In genomic region chr1:70703934-70704333, GRCm38 (mm10) we compare ENCODE assay signal across 29 mouse cellular contexts. TPM values are rescaled to one million over a fixed set of nuclear protein-coding genes. Genes with fewer than 3 reads are reported as not detected.
DNase-seq lines count a peak whose midpoint lies in the region; ATAC-seq and TF ChIP-seq lines count a peak whose summit lies in the region.
"Had no signal": no experiment of that assay in that cellular context is flagged by ENCODE, and none has a peak within 500 bp of the region (broad histone marks: within the 10 kb centered on the region; RNA-seq: fewer than 3 reads in every experiment).

No protein-coding gene starts in this region.

- H3K36me3 ChIP-seq in heart, embryonic 15.5 days = no peaks in the 10 kb centered on the region
- H3K36me3 ChIP-seq: embryonic facial prominence, embryonic 12.5 days; embryonic facial prominence, embryonic 15.5 days; hindbrain, embryonic 12.5 days; hindbrain, embryonic 15.5 days had no signal

- no peak overlapping the region for H3K4me2 ChIP-seq in heart, embryonic 15.5 days
- H3K4me2 ChIP-seq: embryonic facial prominence, embryonic 12.5 days; embryonic facial prominence, embryonic 15.5 days; hindbrain, embryonic 12.5 days; hindbrain, embryonic 15.5 days had no signal

- intact Hi-C loops in heart, postnatal 14 days (cut with DNase I) = no loop called here
- intact Hi-C loops in heart, postnatal 25 days (cut with DNase I) = no loop called here
- intact Hi-C loops in gastrocnemius, adult 2 months (cut with DNase I) = no loop called here

- TF ChIP-seq CTCF in gastrocnemius, adult 2 months (IDR thresholded peaks at IDR 0.05) = no peak

- ATAC-seq in heart, embryonic 15.5 days (replicated peaks; ENCODE audit: insufficient number of reproducible peaks, insufficient read depth, low FRiP score, low read depth) = 0 out of 2 replicates have a peak, but pooled peaks have one; percentile 50
- ATAC-seq: CD4-positive, CD25-positive, alpha-beta regulatory T cell, adult 4 months; forebrain, embryonic 14.5 days; forebrain, postnatal 0 days; intestine, postnatal 0 days had no signal

- no peak overlapping the region for H3K4me3 ChIP-seq in heart, embryonic 15.5 days
- no peak overlapping the region for H3K4me3 ChIP-seq in gastrocnemius, adult 2 months
- H3K4me3 ChIP-seq: embryonic facial prominence, embryonic 12.5 days; embryonic facial prominence, embryonic 15.5 days; hindbrain, embryonic 12.5 days; hindbrain, embryonic 15.5 days had no signal

- 0 out of 2 replicates have a peak, but pooled peaks cover 2% of the 10 kb centered on the region for H3K4me1 ChIP-seq in heart, embryonic 15.5 days (replicated peaks)
- H3K4me1 ChIP-seq: embryonic facial prominence, embryonic 12.5 days; embryonic facial prominence, embryonic 15.5 days; hindbrain, embryonic 12.5 days; hindbrain, embryonic 15.5 days had no signal

- DNase-seq in heart, adult 8-10 months (ENCODE audit: low spot score) = peak; percentile 5
- no peak for DNase-seq in heart, postnatal 14 days
- no peak for DNase-seq in heart, postnatal 25 days (ENCODE audit: low spot score)
- DNase-seq in heart, postnatal 4 days = peak; percentile 8
- no peak for DNase-seq in gastrocnemius, adult 2 months
- DNase-seq: adrenal gland, adult 2 months; adrenal gland, postnatal 14 days; cerebellum, adult 11 months; cerebellum, adult 2 months; cerebellum, adult 9-11 months; cerebellum, postnatal 25 days; forebrain, postnatal 0 days; gastrocnemius, postnatal 25 days; kidney, adult 2 months had no signal

- 26% methylated on average over 3 of the region's 3 CpGs for WGBS in heart, embryonic 15.5 days

- H3K27me3 ChIP-seq in heart, embryonic 15.5 days = no peaks in the 10 kb centered on the region
- H3K27me3 ChIP-seq: embryonic facial prominence, embryonic 12.5 days; embryonic facial prominence, embryonic 15.5 days; hindbrain, embryonic 12.5 days; hindbrain, embryonic 15.5 days had no signal

- H3K27ac ChIP-seq in heart, embryonic 15.5 days = peak overlapping the region; percentile 52
- no peak overlapping the region for H3K27ac ChIP-seq in gastrocnemius, adult 2 months
- H3K27ac ChIP-seq: embryonic facial prominence, embryonic 12.5 days; embryonic facial prominence, embryonic 15.5 days; hindbrain, embryonic 12.5 days; hindbrain, embryonic 15.5 days had no signal

- H3K9ac ChIP-seq in heart, embryonic 15.5 days = no peak overlapping the region
- H3K9ac ChIP-seq: embryonic facial prominence, embryonic 12.5 days; embryonic facial prominence, embryonic 15.5 days; forebrain, postnatal 0 days; hindbrain, embryonic 12.5 days; hindbrain, embryonic 15.5 days had no signal

- no peaks in the 10 kb centered on the region for H3K9me3 ChIP-seq in heart, embryonic 15.5 days (replicated peaks)
- H3K9me3 ChIP-seq: embryonic facial prominence, embryonic 12.5 days; embryonic facial prominence, embryonic 15.5 days; hindbrain, embryonic 12.5 days; hindbrain, embryonic 15.5 days had no signal

RNA-seq across cellular contexts. Expression of gene Vwc2l, which starts 21.6 kb away (rescaled TPM):
- total RNA-seq in heart, adult 8-10 months (2022) = not detected
- not detected for total RNA-seq in heart, postnatal 14 days (2021)
- 0.18 TPM in 1 of 2 replicates, not detected in the other for polyA plus RNA-seq in heart, embryonic 15.5 days (2015; fragmentation: Nextera tagmentation; extraction: Ambion mirVana)
- total RNA-seq in heart, postnatal 25 days (2021) = not detected
- not detected for total RNA-seq in heart, postnatal 4 days (2021)
- not detected for total RNA-seq in gastrocnemius, adult 2 months (2021)
- total RNA-seq: adrenal gland, adult 2 months; common myeloid progenitor, adult 5-6 weeks; gastrocnemius, adult 8-10 months; gastrocnemius, postnatal 25 days; hematopoietic stem cell, adult 5-6 weeks; MEL had no signal
- polyA plus RNA-seq: adrenal gland, adult 2 months; C2C12; CD4-positive, CD25-positive, alpha-beta regulatory T cell, adult 4 months; gonadal fat pad, adult 2 months; kidney, embryonic 14.5 days had no signal

Comparison
In these comparisons a context has a peak if more than half of its experiments do, and no peak if none do; other contexts are left out.
1. DNase-seq: peak in heart, adult 8-10 months (single experiment) and heart, postnatal 4 days (single experiment); none in heart, postnatal 14 days (0 of 2), heart, postnatal 25 days (single experiment) and gastrocnemius, adult 2 months (single experiment).